In the genomic region with DNA sequence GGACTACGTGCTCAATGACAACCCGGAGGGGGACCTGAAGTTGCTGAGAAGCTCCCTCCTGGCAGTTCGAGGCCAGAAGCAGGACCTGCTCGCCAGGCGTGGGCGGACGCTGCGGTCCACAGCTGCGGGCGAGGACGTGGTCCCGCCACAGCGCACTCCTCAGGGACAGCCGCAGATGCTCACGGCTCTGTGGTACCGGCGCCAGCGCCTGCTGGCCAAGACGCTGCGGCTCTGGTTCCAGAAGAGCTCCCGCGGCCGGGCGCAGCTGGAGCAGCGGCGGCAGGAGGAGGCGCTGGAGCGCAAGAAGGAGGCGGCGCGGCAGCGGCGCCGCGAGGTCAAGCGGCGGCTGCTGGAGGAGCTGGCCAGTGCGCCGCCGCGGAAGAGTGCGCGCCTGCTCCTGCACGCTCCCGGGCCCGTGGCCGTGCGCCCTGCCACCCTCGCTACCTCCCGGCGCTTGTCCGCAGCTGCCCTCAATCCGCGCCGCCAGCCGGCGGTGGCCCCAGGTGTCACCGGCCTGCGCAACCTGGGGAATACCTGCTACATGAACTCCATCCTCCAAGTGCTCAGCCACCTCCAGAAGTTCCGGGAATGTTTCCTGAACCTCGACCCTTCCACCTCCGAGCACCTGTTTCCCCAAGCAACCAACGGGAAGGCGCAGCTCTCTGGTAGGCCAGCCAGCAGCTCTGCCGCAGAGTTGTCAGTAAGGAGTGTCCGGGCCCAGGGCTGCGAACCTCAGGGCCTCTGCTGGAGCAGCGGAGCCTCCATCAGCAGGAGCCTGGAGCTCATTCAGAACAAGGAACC, we compare ENCODE assay signal across 8 mouse cellular contexts. TPM values are rescaled to one million over a fixed set of nuclear protein-coding genes. Genes with fewer than 3 reads are reported as not detected.
A peak's percentile ranks its signal among the peaks of the same experiment; 100 is the strongest.
DNase-seq lines count a peak whose midpoint lies in the region; ATAC-seq lines count a peak whose summit lies in the region.

No protein-coding gene starts in this region.

- ATAC-seq in erythroblast, adult 5-6 weeks (replicated peaks; ENCODE audit: low FRiP score, poor library complexity, severe bottlenecking): no peak
- ATAC-seq in hindbrain, embryonic 14.5 days (ENCODE audit: low FRiP score): peak; percentile 57
- peak; percentile 83 for ATAC-seq in limb, embryonic 13.5 days (ENCODE audit: low FRiP score, low read depth)
- ATAC-seq in midbrain, embryonic 13.5 days: peak; percentile 75

- H3K9me3 ChIP-seq in erythroblast, embryonic 14.5 days (ENCODE audit: control insufficient read depth, low read length): no peaks in the 10 kb centered on the region
- no peaks in the 10 kb centered on the region for H3K9me3 ChIP-seq in hindbrain, embryonic 14.5 days (ENCODE audit: control insufficient read depth, low read length)
- H3K9me3 ChIP-seq in limb, embryonic 13.5 days: no peaks in the 10 kb centered on the region
- no peaks in the 10 kb centered on the region for H3K9me3 ChIP-seq in midbrain, embryonic 13.5 days

- H3K36me3 ChIP-seq in erythroblast, embryonic 14.5 days (ENCODE audit: control insufficient read depth): peaks cover 60% of the 10 kb centered on the region
- H3K36me3 ChIP-seq in hindbrain, embryonic 14.5 days (replicated peaks; ENCODE audit: control insufficient read depth, insufficient read depth): peaks cover 19% of the 10 kb centered on the region
- peaks cover 19% of the 10 kb centered on the region for H3K36me3 ChIP-seq in limb, embryonic 13.5 days
- peaks cover 33% of the 10 kb centered on the region for H3K36me3 ChIP-seq in midbrain, embryonic 13.5 days

- no peak overlapping the region for H3K27ac ChIP-seq in hindbrain, embryonic 14.5 days
- H3K27ac ChIP-seq in limb, embryonic 13.5 days: no peak overlapping the region
- no peak overlapping the region for H3K27ac ChIP-seq in midbrain, embryonic 13.5 days

- H3K4me3 ChIP-seq in erythroblast, embryonic 14.5 days (replicated peaks): peak overlapping the region; percentile 27
- H3K4me3 ChIP-seq in hindbrain, embryonic 14.5 days (replicated peaks; ENCODE audit: low read length): peak overlapping the region; percentile 27
- peak overlapping the region; percentile 48 for H3K4me3 ChIP-seq in limb, embryonic 13.5 days
- H3K4me3 ChIP-seq in midbrain, embryonic 13.5 days (replicated peaks): peak overlapping the region; percentile 31

- peaks cover 24% of the 10 kb centered on the region for H3K27me3 ChIP-seq in erythroblast, embryonic 14.5 days (ENCODE audit: control insufficient read depth)
- 0 out of 2 replicates have a peak, but pooled peaks cover 5% of the 10 kb centered on the region for H3K27me3 ChIP-seq in hindbrain, embryonic 14.5 days (ENCODE audit: control insufficient read depth, insufficient read depth, low read length)
- peaks cover 23% of the 10 kb centered on the region for H3K27me3 ChIP-seq in limb, embryonic 13.5 days
- peaks cover 27% of the 10 kb centered on the region for H3K27me3 ChIP-seq in midbrain, embryonic 13.5 days

- WGBS in hindbrain, embryonic 14.5 days: 4% methylated on average over 68 of the region's 68 CpGs
- 5% methylated on average over 60 of the region's 68 CpGs for WGBS in limb, embryonic 13.5 days
- WGBS in midbrain, embryonic 13.5 days: 5% methylated on average over 68 of the region's 68 CpGs

- peak; percentile 27 to 33 for DNase-seq in cerebellum, postnatal 14 days
- DNase-seq in gastrocnemius, postnatal 10 days: peak; percentile 74
- DNase-seq in hindbrain, embryonic 14.5 days (ENCODE audit: low spot score): peak; percentile 64
- DNase-seq in urinary bladder, adult 2 months (ENCODE audit: low spot score): peak; percentile 56

- peaks cover 10% of the 10 kb centered on the region for H3K4me1 ChIP-seq in erythroblast, embryonic 14.5 days (ENCODE audit: control insufficient read depth)
- peaks cover 13% of the 10 kb centered on the region for H3K4me1 ChIP-seq in hindbrain, embryonic 14.5 days (replicated peaks; ENCODE audit: control insufficient read depth, insufficient read depth, low read length)
- H3K4me1 ChIP-seq in limb, embryonic 13.5 days: peaks cover 15% of the 10 kb centered on the region
- peaks cover 26% of the 10 kb centered on the region for H3K4me1 ChIP-seq in midbrain, embryonic 13.5 days (replicated peaks)

- peak overlapping the region; percentile 45; the same call in 1 of the 2 replicates for H3K9ac ChIP-seq in hindbrain, embryonic 14.5 days
- H3K9ac ChIP-seq in limb, embryonic 13.5 days: peak overlapping the region; percentile 68
- H3K9ac ChIP-seq in midbrain, embryonic 13.5 days (replicated peaks): peak overlapping the region; percentile 61

- peak overlapping the region; percentile 68 for H3K4me2 ChIP-seq in hindbrain, embryonic 14.5 days (replicated peaks)
- peak overlapping the region; percentile 89 for H3K4me2 ChIP-seq in limb, embryonic 13.5 days (replicated peaks)
- peak overlapping the region; percentile 64 for H3K4me2 ChIP-seq in midbrain, embryonic 13.5 days (replicated peaks)

RNA-seq across cellular contexts. Expression of a gene that starts 15.7 kb away (rescaled TPM):
- polyA plus RNA-seq in erythroblast, embryonic 14.5 days (2012): 8.2 and 11.4 TPM in 2 replicates
- total RNA-seq in erythroblast, adult 5-6 weeks (2015; ENCODE audit: low replicate concordance): 24.2 and 44.9 TPM in 2 replicates
- 9.1 and 10.8 TPM in 2 replicates for total RNA-seq in erythroblast, adult 5-6 weeks (2017; ENCODE audit: low replicate concordance)
- total RNA-seq in gastrocnemius, postnatal 10 days (2021): 100 to 1,000 TPM; 175 to 181 TPM
- 283 and 327 TPM in 2 replicates for polyA plus RNA-seq in hindbrain, embryonic 14.5 days (2014; fragmentation: Nextera tagmentation; extraction: Ambion mirVana)
- polyA plus RNA-seq in limb, embryonic 13.5 days (2015; fragmentation: Nextera tagmentation; extraction: Ambion mirVana): 363 and 394 TPM in 2 replicates
- polyA plus RNA-seq in midbrain, embryonic 13.5 days (2015; fragmentation: Nextera tagmentation; extraction: Ambion mirVana): 285 and 287 TPM in 2 replicates
- 110 and 111 TPM in 2 replicates for polyA plus RNA-seq in urinary bladder, adult 2 months (2012; rRNA removed)

RNA-seq across cellular contexts. Expression of a gene that starts 16.3 kb away (rescaled TPM):
- 0.05 and 0.08 TPM in 2 replicates for polyA plus RNA-seq in erythroblast, embryonic 14.5 days (2012)
- total RNA-seq in erythroblast, adult 5-6 weeks (2015; ENCODE audit: low replicate concordance): not detected in 2 replicates
- total RNA-seq in erythroblast, adult 5-6 weeks (2017; ENCODE audit: low replicate concordance): not detected in 2 replicates
- 1 to 10 TPM; 3.5 to 3.9 TPM for total RNA-seq in gastrocnemius, postnatal 10 days (2021)
- 42.3 and 44.4 TPM in 2 replicates for polyA plus RNA-seq in hindbrain, embryonic 14.5 days (2014; fragmentation: Nextera tagmentation; extraction: Ambion mirVana)
- polyA plus RNA-seq in limb, embryonic 13.5 days (2015; fragmentation: Nextera tagmentation; extraction: Ambion mirVana): 6.3 TPM in 2 replicates
- 26.9 and 28.0 TPM in 2 replicates for polyA plus RNA-seq in midbrain, embryonic 13.5 days (2015; fragmentation: Nextera tagmentation; extraction: Ambion mirVana)
- 8.1 and 10.1 TPM in 2 replicates for polyA plus RNA-seq in urinary bladder, adult 2 months (2012; rRNA removed)

RNA-seq across cellular contexts. Expression of a gene that starts 21.7 kb away (rescaled TPM):
- polyA plus RNA-seq in erythroblast, embryonic 14.5 days (2012): 0.05 TPM in 1 of 2 replicates, not detected in the other
- total RNA-seq in erythroblast, adult 5-6 weeks (2015; ENCODE audit: low replicate concordance): not detected in 2 replicates
- not detected in 2 replicates for total RNA-seq in erythroblast, adult 5-6 weeks (2017; ENCODE audit: low replicate concordance)
- total RNA-seq in gastrocnemius, postnatal 10 days (2021): under 1 TPM; 0.68 to 0.88 TPM
- polyA plus RNA-seq in hindbrain, embryonic 14.5 days (2014; fragmentation: Nextera tagmentation; extraction: Ambion mirVana): 4.8 and 7.1 TPM in 2 replicates
- 0.37 and 0.52 TPM in 2 replicates for polyA plus RNA-seq in limb, embryonic 13.5 days (2015; fragmentation: Nextera tagmentation; extraction: Ambion mirVana)
- 0.62 and 0.66 TPM in 2 replicates for polyA plus RNA-seq in midbrain, embryonic 13.5 days (2015; fragmentation: Nextera tagmentation; extraction: Ambion mirVana)
- polyA plus RNA-seq in urinary bladder, adult 2 months (2012; rRNA removed): 1.2 and 1.9 TPM in 2 replicates

RNA-seq across cellular contexts. Expression of a gene that starts 22.0 kb away (rescaled TPM):
- polyA plus RNA-seq in erythroblast, embryonic 14.5 days (2012): 0.13 TPM in 1 of 2 replicates, not detected in the other
- total RNA-seq in erythroblast, adult 5-6 weeks (2015; ENCODE audit: low replicate concordance): not detected in 2 replicates
- not detected in 2 replicates for total RNA-seq in erythroblast, adult 5-6 weeks (2017; ENCODE audit: low replicate concordance)
- under 1 TPM in 1 of 2 experiments, not detected in 1; 0.70 TPM for total RNA-seq in gastrocnemius, postnatal 10 days (2021)
- polyA plus RNA-seq in hindbrain, embryonic 14.5 days (2014; fragmentation: Nextera tagmentation; extraction: Ambion mirVana): 2.1 and 2.2 TPM in 2 replicates
- polyA plus RNA-seq in limb, embryonic 13.5 days (2015; fragmentation: Nextera tagmentation; extraction: Ambion mirVana): 0.42 and 0.91 TPM in 2 replicates
- 1.0 TPM in 2 replicates for polyA plus RNA-seq in midbrain, embryonic 13.5 days (2015; fragmentation: Nextera tagmentation; extraction: Ambion mirVana)
- polyA plus RNA-seq in urinary bladder, adult 2 months (2012; rRNA removed): 1.4 and 1.5 TPM in 2 replicates

RNA-seq across cellular contexts. Expression of a gene that starts 42.0 kb away (rescaled TPM):
- polyA plus RNA-seq in erythroblast, embryonic 14.5 days (2012): 2.2 and 2.4 TPM in 2 replicates
- total RNA-seq in erythroblast, adult 5-6 weeks (2015; ENCODE audit: low replicate concordance): 7.3 and 36.5 TPM in 2 replicates
- total RNA-seq in erythroblast, adult 5-6 weeks (2017; ENCODE audit: low replicate concordance): 14.8 and 27.6 TPM in 2 replicates
- total RNA-seq in gastrocnemius, postnatal 10 days (2021): 1 to 10 TPM; 4.6 to 4.9 TPM
- 6.7 and 7.6 TPM in 2 replicates for polyA plus RNA-seq in hindbrain, embryonic 14.5 days (2014; fragmentation: Nextera tagmentation; extraction: Ambion mirVana)
- polyA plus RNA-seq in limb, embryonic 13.5 days (2015; fragmentation: Nextera tagmentation; extraction: Ambion mirVana): 5.6 and 7.4 TPM in 2 replicates
- polyA plus RNA-seq in midbrain, embryonic 13.5 days (2015; fragmentation: Nextera tagmentation; extraction: Ambion mirVana): 10.0 and 10.8 TPM in 2 replicates
- 6.5 and 7.6 TPM in 2 replicates for polyA plus RNA-seq in urinary bladder, adult 2 months (2012; rRNA removed)
